Mouse (Mus musculus): ENCODE measurements around the gene Med20. TPM values are rescaled to one million over a fixed set of nuclear protein-coding genes. Genes with fewer than 3 reads are reported as not detected.
A peak's percentile ranks its signal among the peaks of the same experiment; 100 is the strongest.
"Not testable (repeated sequence)": the region's sequence is repeated elsewhere in the genome, so short reads cannot be mapped to it uniquely, and the experiment has no call there.

Med20 gene
- polyA plus RNA-seq, 1 experiment from 2014 or later, result 12.7 TPM

DNA sequence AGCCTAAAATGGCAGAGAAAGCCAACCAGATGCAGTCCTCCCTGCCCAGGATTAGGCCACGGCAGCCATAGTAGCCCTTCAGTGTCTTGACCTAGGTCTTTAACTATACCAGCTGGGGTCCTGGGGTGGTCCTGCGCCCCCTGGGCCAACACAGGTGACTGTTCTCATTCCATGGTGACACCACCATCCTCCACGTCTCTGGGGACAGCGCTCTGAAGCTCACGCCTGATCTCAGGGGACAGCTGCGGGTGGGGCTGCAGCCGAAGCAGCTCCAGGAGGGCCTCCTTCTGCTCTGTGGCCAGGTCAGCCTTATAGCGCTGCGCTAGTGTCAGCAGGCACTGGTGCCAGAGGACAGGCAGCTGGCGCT lies 10.0 kb upstream of the Med20 start:
- peaks cover 23% of the 10 kb centered on the region; the same call in 1 of the 2 replicates for H3K36me3 ChIP-seq (ENCODE audit: inconsistent target)
- no peak overlapping the region for H3K27ac ChIP-seq
- 97% methylated on average over 9 of the region's 10 CpGs for WGBS (ENCODE audit: missing documents)
- peaks cover 9% of the 10 kb centered on the region; the same call in 1 of the 2 replicates for H3K79me2 ChIP-seq (ENCODE audit: inconsistent target)
- no peak overlapping the region for H3K4me3 ChIP-seq (ENCODE audit: inconsistent target)

DNA sequence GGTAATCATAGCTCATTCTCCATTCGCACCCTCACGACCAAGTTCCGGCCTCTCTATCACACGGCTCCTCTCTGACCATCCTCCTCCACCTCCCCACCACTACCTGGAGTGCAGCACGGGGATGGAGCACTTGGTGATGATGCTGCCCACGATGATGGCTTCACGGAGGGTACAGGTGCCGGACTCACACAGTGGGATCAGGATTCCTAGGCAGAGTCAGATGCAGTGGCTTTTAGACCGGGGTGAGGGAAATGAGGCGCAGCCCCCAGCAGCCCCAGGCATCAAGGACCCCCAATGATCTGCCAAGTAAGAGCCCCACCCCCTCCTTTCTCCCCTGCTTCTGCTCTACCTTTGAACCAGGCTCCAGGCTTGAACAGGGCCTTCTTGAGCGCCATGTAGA lies 9.1 kb upstream of the Med20 start:
- WGBS (ENCODE audit: missing documents), result 94% methylated on average over 11 of the region's 11 CpGs
- Histone ChIP-seq H3K4me3 (ENCODE audit: inconsistent target) (no peak overlapping the region), H3K36me3 (ENCODE audit: inconsistent target) (peaks cover 23% of the 10 kb centered on the region; the same call in 1 of the 2 replicates), H3K79me2 (ENCODE audit: inconsistent target) (peaks cover 13% of the 10 kb centered on the region), H3K27ac (no peak overlapping the region)

DNA sequence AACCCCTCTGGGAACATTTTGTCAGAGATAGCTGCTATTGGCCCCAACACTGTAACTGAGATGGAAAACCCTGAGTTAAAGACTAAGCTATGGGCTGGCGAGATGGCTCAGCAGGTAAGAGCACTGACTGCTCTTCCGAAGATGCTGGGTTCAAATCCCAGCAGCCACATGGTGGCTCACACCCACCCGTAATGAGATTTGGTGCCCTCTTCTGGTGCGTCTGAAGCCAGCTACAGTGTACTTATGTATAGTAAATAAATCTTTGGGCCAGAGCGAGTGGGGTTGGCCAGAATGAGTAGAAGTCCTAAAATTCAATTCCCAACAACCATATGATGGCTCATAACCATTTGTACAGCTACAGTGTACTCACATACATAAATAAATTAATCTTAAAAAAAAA lies 5.2 kb upstream of the Med20 start:
- Histone ChIP-seq H3K36me3 (ENCODE audit: inconsistent target) (peaks cover 23% of the 10 kb centered on the region; the same call in 1 of the 2 replicates), H3K4me3 (ENCODE audit: inconsistent target) (no peak overlapping the region), H3K79me2 (ENCODE audit: inconsistent target) (peaks cover 31% of the 10 kb centered on the region), H3K27ac (no peak overlapping the region)
- WGBS (ENCODE audit: missing documents), result 93% methylated on average over 5 of the region's 5 CpGs

GRCm38 (mm10) chr17:47609182-47609581 lies 2.2 kb upstream of the Med20 start:
- WGBS (ENCODE audit: missing documents), result 64% methylated on average over 4 of the region's 4 CpGs
- Histone ChIP-seq H3K36me3 (ENCODE audit: inconsistent target) (peaks cover 3% of the 10 kb centered on the region; the same call in 1 of the 2 replicates), H3K4me3 (ENCODE audit: inconsistent target) (no peak overlapping the region), H3K79me2 (ENCODE audit: inconsistent target) (peaks cover 60% of the 10 kb centered on the region), H3K27ac (peak overlapping the region; percentile 12; the same call in 1 of the 2 replicates)

- Histone ChIP-seq H3K4me3 (ENCODE audit: inconsistent target) (peak overlapping the region; percentile 99), H3K79me2 (ENCODE audit: inconsistent target) (peaks cover 84% of the 10 kb centered on the region), H3K36me3 (ENCODE audit: inconsistent target) (peaks cover 3% of the 10 kb centered on the region; the same call in 1 of the 2 replicates), H3K27ac (peak overlapping the region; percentile 73)
- WGBS (ENCODE audit: missing documents), result 0% methylated on average over 13 of the region's 13 CpGs
Observed at GRCm38 (mm10) chr17:47611661-47611982, 240 bp downstream of the Med20 start.

- peaks cover 88% of the 10 kb centered on the region for H3K79me2 ChIP-seq (ENCODE audit: inconsistent target)
- H3K4me3 ChIP-seq (ENCODE audit: inconsistent target), result no peak overlapping the region
- 90% methylated on average over 1 of the region's 1 CpGs for WGBS (ENCODE audit: missing documents)
- H3K36me3 ChIP-seq (ENCODE audit: inconsistent target), result peaks cover 18% of the 10 kb centered on the region; the same call in 1 of the 2 replicates
- H3K27ac ChIP-seq, result no peak overlapping the region
Observed at GRCm38 (mm10) chr17:47614018-47614417, 2.6 kb downstream of the Med20 start.

- H3K36me3 ChIP-seq (ENCODE audit: inconsistent target), result peaks cover 26% of the 10 kb centered on the region; the same call in 1 of the 2 replicates
- H3K79me2 ChIP-seq (ENCODE audit: inconsistent target), result peaks cover 90% of the 10 kb centered on the region
- WGBS (ENCODE audit: missing documents), result 97% methylated on average over 8 of the region's 8 CpGs
- H3K4me3 ChIP-seq (ENCODE audit: inconsistent target), result no peak overlapping the region
- H3K27ac ChIP-seq, result no peak overlapping the region
Observed at GRCm38 (mm10) chr17:47616119-47616518, 4.7 kb downstream of the Med20 start.

GRCm38 (mm10) chr17:47616652-47617051 lies 5.3 kb downstream of the Med20 start:
- no peak overlapping the region for H3K4me3 ChIP-seq (ENCODE audit: inconsistent target)
- H3K79me2 ChIP-seq (ENCODE audit: inconsistent target), result peaks cover 86% of the 10 kb centered on the region
- no peak overlapping the region for H3K27ac ChIP-seq
- 88% methylated on average over 4 of the region's 4 CpGs for WGBS (ENCODE audit: missing documents)
- peaks cover 26% of the 10 kb centered on the region; the same call in 1 of the 2 replicates for H3K36me3 ChIP-seq (ENCODE audit: inconsistent target)

DNA sequence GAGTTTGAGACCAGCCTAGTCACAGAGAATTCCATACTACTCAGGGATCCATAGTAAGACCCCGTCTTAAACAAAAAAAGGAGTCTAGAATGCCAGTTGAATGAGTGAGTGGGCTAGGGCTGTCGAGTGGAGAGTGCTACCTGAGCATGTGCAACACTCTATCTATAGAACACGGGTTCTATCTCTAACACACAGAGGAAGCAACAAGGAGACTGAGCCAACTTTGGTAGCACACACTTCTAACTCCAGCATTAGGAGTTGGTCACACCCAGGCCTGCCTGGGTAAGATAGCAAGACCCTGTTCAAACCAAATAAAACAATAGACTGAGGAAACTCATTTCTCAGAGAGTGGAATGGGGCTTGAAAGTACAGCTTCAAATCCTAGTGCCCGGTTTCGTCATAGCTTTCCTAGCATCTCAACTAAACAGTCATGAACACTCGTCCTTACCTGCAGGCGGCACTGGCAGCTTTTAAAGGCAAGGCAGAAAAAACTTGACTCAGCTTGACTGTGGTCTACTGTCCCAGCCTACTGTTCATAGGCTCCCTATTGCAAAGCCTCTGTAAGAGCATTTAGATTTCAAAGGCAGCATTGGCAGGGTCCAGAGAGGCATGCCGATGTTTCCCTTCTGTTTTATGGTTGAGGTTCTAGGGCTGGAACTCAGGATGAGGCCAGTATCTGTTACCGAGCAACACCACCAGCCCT lies 6.4 kb downstream of the Med20 start:
- Histone ChIP-seq H3K4me3 (ENCODE audit: inconsistent target) (no peak overlapping the region), H3K79me2 (ENCODE audit: inconsistent target) (peaks cover 82% of the 10 kb centered on the region), H3K36me3 (ENCODE audit: inconsistent target) (peaks cover 33% of the 10 kb centered on the region), H3K27ac (no peak overlapping the region)
- 94% methylated on average over 9 of the region's 9 CpGs for WGBS (ENCODE audit: missing documents)

- Histone ChIP-seq H3K27ac (no peak overlapping the region), H3K4me3 (ENCODE audit: inconsistent target) (no peak overlapping the region), H3K36me3 (ENCODE audit: inconsistent target) (peaks cover 43% of the 10 kb centered on the region), H3K79me2 (ENCODE audit: inconsistent target) (peaks cover 82% of the 10 kb centered on the region)
- WGBS (ENCODE audit: missing documents), result 98% methylated on average over 13 of the region's 13 CpGs
Observed at GRCm38 (mm10) chr17:47618556-47619311, 7.4 kb downstream of the Med20 start.

GRCm38 (mm10) chr17:47622912-47623554 lies 11.7 kb downstream of the Med20 start:
- H3K36me3 ChIP-seq (ENCODE audit: inconsistent target), result peaks cover 37% of the 10 kb centered on the region
- H3K4me3 ChIP-seq (ENCODE audit: inconsistent target), result no peak overlapping the region
- peaks cover 39% of the 10 kb centered on the region for H3K79me2 ChIP-seq (ENCODE audit: inconsistent target)
- no peak overlapping the region for H3K27ac ChIP-seq
- 91% methylated on average over 14 of the region's 14 CpGs for WGBS (ENCODE audit: missing documents)

GRCm38 (mm10) chr17:47624572-47624971 lies 13.2 kb downstream of the Med20 start:
- Histone ChIP-seq H3K36me3 (ENCODE audit: inconsistent target) (peaks cover 26% of the 10 kb centered on the region), H3K79me2 (ENCODE audit: inconsistent target) (peaks cover 24% of the 10 kb centered on the region; the same call in 1 of the 2 replicates)
- H3K4me3 ChIP-seq (ENCODE audit: inconsistent target); H3K27ac ChIP-seq: not testable (repeated sequence)
- 100% methylated on average over 1 of the region's 5 CpGs for WGBS (ENCODE audit: missing documents)

DNA sequence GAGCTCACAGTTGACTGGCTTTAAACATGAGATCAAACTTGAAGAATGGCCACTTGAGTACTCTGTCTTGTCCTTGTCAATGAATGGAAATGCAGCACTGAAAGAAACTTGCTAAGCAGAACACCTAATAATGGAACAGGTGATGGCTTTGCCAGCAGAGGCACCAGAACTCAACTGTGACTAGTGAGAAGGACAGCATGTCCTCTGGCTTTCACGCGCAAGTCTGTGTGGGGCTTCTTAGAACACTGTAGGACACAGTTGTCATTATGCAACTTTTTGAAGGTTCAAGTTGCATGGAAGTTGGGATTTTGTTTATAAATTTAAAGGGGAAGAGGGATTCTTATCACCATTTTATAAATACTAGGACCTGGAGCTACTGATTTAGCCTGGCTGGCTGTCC lies 13.7 kb downstream of the Med20 start:
- WGBS (ENCODE audit: missing documents), result 94% methylated on average over 2 of the region's 2 CpGs
- no peak overlapping the region for H3K27ac ChIP-seq
- H3K36me3 ChIP-seq (ENCODE audit: inconsistent target), result peaks cover 22% of the 10 kb centered on the region
- no peak overlapping the region for H3K4me3 ChIP-seq (ENCODE audit: inconsistent target)
- peaks cover 18% of the 10 kb centered on the region; the same call in 1 of the 2 replicates for H3K79me2 ChIP-seq (ENCODE audit: inconsistent target)

- H3K79me2 ChIP-seq (ENCODE audit: inconsistent target), result peaks cover 17% of the 10 kb centered on the region; the same call in 1 of the 2 replicates
- H3K27ac ChIP-seq, result no peak overlapping the region
- H3K36me3 ChIP-seq (ENCODE audit: inconsistent target), result peaks cover 22% of the 10 kb centered on the region
- WGBS (ENCODE audit: missing documents), result 97% methylated on average over 5 of the region's 5 CpGs
- no peak overlapping the region for H3K4me3 ChIP-seq (ENCODE audit: inconsistent target)
Observed at GRCm38 (mm10) chr17:47626031-47626430, 14.6 kb downstream of the Med20 start.
